Mouse (Mus musculus): Measurements from ENCODE around the gene Gm48552. TPM values are rescaled to one million over a fixed set of nuclear protein-coding genes. Genes with fewer than 3 reads are reported as not detected.

Gene Gm48552
- polyA plus RNA-seq, 1 experiment: 3.6 TPM

DNA sequence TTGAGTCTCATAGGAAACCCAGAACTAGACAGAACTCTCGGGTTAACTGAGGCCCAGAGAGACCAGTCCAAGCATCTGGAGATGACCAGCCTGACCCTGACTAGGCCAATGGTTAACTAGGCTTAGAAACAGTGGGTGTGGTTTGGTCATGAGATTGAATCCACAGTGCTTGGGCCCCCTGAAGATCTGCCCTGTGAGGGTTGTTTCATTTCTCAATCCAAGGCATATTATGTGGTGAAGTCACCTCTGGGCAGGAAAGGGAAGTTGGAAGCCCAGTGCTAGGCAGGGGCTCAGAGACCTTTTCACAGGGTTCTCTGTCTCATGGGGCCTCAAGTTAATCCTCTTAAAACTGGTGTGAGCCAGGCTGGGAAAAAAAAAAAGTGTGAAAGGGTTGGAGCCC lies 30.0 kb upstream of the Gm48552 start:
- Histone ChIP-seq H3K4me1 (ENCODE audit: control insufficient read depth, insufficient read depth, low read length) (peaks cover 9% of the 10 kb centered on the region; the same call in 1 of the 2 replicates), H3K4me3 (replicated peaks; ENCODE audit: extremely low read depth, low read depth, low read length) (no peak overlapping the region)
- 59% methylated on average over 1 of the region's 1 CpGs for WGBS
- no peak for DNase-seq
- no peak for TF ChIP-seq POLR2A (IDR thresholded peaks at IDR 0.05; ENCODE audit: borderline replicate concordance, extremely low read depth, low read depth, low read length)
- no peak for TF ChIP-seq CTCF (IDR thresholded peaks at IDR 0.05; ENCODE audit: insufficient read depth, low read length)

DNA sequence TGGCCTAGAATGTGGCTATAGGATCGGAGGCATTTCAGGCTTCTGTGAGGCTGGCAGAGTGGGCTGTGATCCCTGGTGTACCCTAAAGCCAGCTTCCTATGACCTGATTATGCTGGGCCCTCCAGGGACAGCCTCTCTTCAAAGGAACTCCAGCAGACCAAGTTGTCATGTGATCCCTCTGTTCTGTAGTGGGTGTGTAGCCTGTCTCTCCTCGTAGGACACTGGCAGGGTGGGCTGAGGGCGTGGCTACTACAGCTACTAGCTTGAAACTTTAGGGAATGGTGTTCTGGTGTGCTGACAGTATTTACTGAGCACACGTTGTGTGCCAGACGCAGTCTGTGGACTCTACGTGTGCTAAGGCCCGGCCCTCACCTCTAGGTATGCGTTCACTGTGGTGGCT lies 28.1 kb upstream of the Gm48552 start:
- Histone ChIP-seq H3K4me3 (replicated peaks; ENCODE audit: extremely low read depth, low read depth, low read length) (no peak overlapping the region), H3K4me1 (ENCODE audit: control insufficient read depth, insufficient read depth, low read length) (peaks cover 11% of the 10 kb centered on the region; the same call in 1 of the 2 replicates)
- WGBS: 68% methylated on average over 8 of the region's 8 CpGs
- no peak for DNase-seq
- TF ChIP-seq CTCF (IDR thresholded peaks at IDR 0.05; ENCODE audit: insufficient read depth, low read length) (no peak), POLR2A (IDR thresholded peaks at IDR 0.05; ENCODE audit: borderline replicate concordance, extremely low read depth, low read depth, low read length) (no peak)

DNA sequence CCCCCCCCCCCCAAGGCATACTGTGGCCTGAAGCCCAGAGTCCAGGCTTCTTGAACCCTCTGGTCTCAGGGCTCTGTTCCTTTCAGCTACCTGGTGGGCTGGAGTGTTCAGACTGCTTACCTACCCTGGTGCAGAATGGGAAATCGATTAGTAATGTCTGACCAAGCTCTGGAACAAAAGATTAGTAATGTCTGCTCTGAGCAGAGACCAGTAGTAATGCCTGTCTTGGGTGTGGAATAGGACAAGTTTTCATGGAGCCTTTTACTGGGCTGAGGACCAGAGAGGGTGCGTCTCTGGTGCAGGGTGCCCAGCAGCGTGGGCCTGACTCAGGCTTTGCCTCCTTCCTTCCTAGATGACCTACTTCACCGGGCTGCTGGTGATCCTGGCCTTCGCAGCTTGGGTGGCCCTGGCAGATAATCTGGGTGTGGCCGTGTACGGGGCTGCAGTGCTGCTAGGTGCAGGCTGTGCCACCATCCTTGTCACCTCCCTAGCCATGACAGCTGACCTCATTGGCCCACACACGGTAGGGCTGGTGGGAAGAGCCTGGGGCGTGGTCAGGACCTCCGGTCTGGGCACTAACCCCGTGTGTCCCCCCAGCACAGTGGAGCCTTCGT lies 26.4 kb upstream of the Gm48552 start:
- Histone ChIP-seq H3K4me3 (replicated peaks; ENCODE audit: extremely low read depth, low read depth, low read length) (no peak overlapping the region), H3K4me1 (ENCODE audit: control insufficient read depth, insufficient read depth, low read length) (peaks cover 11% of the 10 kb centered on the region; the same call in 1 of the 2 replicates)
- no peak for TF ChIP-seq CTCF (IDR thresholded peaks at IDR 0.05; ENCODE audit: insufficient read depth, low read length)
- no peak for TF ChIP-seq POLR2A (IDR thresholded peaks at IDR 0.05; ENCODE audit: borderline replicate concordance, extremely low read depth, low read depth, low read length)
- WGBS: 55% methylated on average over 12 of the region's 12 CpGs
- no peak for DNase-seq

DNA sequence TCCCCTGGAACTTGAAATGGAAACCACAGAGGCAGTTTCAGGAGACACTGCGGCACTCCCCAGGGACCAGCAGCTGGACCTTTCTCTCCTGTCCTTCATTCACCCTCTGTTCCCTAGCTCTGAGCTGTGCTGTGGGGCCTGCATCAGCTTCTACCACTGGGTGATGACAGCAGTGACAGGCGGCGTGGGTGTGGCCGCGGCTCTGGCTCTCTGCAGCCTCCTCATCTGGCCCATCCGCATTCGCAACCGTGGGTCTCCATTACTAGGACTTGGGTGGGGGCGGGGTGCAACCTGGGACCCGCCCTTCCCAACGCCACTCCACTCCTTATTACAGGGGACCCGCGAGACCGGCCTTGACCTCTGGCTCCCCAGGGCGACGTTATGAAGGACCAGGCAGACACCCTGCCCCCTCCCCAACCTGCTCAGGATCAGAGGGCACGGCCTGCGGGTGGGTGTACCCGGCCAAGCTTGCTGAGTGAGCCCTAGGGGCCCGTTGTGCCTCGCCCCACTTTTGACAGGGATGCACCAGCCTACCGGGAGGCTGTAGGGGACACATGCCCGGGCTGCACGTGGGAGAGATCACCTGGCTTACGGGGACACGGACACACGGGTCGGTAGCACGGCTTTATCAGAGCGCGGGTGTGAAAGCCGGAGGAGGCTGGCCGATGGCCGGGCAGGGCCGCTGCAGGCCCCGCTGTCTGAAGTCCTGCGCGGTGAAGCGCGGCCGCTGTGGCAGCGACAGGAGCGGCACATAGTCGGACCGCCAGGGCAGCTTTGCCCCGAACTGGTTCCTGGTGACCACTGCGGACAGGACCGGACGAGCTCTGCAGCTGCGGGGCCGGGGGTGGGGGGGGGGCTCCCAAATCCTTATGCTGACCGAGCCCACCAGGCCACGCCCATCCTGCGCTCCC lies 25.1 kb upstream of the Gm48552 start:
- Histone ChIP-seq H3K4me3 (replicated peaks; ENCODE audit: extremely low read depth, low read depth, low read length) (peak overlapping the region; percentile 7), H3K4me1 (ENCODE audit: control insufficient read depth, insufficient read depth, low read length) (peaks cover 6% of the 10 kb centered on the region; the same call in 1 of the 2 replicates)
- DNase-seq: no peak
- TF ChIP-seq POLR2A (IDR thresholded peaks at IDR 0.05; ENCODE audit: borderline replicate concordance, extremely low read depth, low read depth, low read length): no peak
- 40% methylated on average over 54 of the region's 54 CpGs for WGBS

DNA sequence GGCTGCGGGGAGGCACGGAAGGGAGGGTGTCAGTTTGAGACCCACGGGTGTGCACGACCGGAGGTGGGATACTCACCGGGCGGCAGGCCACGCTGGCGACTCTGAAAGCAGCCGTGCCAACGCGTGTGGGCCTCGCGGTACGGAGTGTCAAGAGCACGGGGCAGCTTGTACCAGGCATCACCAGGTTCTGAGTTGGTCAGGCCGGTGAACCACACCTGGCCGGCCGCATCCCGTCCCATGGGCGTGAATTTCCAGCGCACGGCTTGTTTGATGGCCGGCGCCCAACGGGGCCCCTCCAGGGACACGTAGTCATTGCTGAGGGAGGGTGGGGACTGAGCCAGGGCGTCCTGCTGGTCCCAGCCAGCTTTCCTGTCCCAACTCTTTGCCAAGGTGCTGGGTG lies 24.1 kb upstream of the Gm48552 start:
- 26% methylated on average over 28 of the region's 28 CpGs for WGBS
- peak overlapping the region; percentile 9 for H3K4me3 ChIP-seq (replicated peaks; ENCODE audit: extremely low read depth, low read depth, low read length)
- H3K4me1 ChIP-seq (ENCODE audit: control insufficient read depth, insufficient read depth, low read length): 0 out of 2 replicates have a peak, but pooled peaks cover 5% of the 10 kb centered on the region
- DNase-seq: no peak
- TF ChIP-seq CTCF (IDR thresholded peaks at IDR 0.05; ENCODE audit: insufficient read depth, low read length): no peak
- 0 out of 2 replicates have a peak, but pooled peaks have one; percentile 26 for TF ChIP-seq POLR2A (IDR thresholded peaks at IDR 0.05; ENCODE audit: borderline replicate concordance, extremely low read depth, low read depth, low read length)

DNA sequence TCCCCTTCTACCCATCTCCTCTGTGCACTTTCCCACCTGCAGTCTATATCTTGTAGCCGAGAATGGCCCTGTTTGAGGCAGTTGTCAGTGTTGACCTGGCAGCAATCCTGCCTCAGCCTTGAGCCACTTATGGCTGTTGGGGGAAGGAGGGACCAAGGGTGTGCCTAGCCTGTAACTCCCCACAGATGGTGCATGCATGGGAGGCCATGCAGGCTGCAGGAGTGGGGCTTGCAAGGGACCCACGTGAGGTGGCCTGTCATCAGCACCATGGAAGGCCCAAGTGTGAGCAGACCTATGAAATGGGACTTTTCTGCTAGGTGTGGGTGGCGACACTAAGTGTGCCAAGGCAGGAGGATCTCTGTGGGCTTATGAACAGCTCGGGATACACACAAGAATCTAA lies 23.7 kb upstream of the Gm48552 start:
- 50% methylated on average over 4 of the region's 4 CpGs for WGBS
- no peak for TF ChIP-seq CTCF (IDR thresholded peaks at IDR 0.05; ENCODE audit: insufficient read depth, low read length)
- TF ChIP-seq POLR2A (IDR thresholded peaks at IDR 0.05; ENCODE audit: borderline replicate concordance, extremely low read depth, low read depth, low read length): no peak
- 0 out of 2 replicates have a peak, but pooled peaks cover 5% of the 10 kb centered on the region for H3K4me1 ChIP-seq (ENCODE audit: control insufficient read depth, insufficient read depth, low read length)
- no peak overlapping the region for H3K4me3 ChIP-seq (replicated peaks; ENCODE audit: extremely low read depth, low read depth, low read length)
- DNase-seq: no peak

DNA sequence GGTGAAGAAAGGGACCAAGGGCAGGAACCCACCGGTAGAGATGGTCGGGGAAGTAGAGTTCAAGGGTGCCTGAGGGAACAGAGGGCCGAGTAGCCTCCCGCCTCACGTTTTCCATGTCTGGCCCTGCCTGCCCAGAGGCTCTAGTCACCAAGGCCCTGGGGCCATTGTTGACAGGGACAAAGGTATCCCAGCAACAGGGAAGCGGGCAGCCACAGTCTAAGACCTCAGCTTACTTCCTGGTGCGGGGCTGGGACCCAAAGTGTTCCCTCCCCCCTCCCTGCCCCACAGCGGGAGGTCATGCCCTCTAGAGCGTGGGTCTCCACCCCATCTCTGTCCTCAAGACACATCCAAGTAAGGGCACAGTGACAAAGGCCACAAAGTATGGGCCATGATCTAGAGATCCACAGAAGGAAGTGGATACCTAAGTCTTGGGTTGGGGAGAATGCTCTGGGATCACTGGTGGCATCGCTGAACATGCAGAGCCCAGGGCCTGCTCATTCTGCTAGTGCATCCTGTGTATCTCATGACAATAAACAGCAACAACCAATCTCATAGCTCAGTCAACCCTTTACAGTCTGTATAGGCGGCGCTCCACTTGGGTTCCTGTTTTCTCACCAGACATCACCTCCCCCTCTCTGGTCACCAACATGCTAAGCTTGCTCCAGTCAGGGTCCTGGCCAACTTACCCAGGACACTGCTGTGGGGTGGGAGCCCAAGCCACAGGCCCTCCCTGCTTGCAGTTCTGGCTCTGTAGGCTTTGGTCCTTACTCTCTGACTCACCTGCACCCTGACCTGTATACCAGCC lies 22.9 kb upstream of the Gm48552 start, which contains the start of gene 4930404N11Rik:
Gene 4930404N11Rik (minus strand): TSS at position 145 of the 805 bp plus-strand sequence.
- Histone ChIP-seq H3K4me3 (replicated peaks; ENCODE audit: extremely low read depth, low read depth, low read length) (peak within 1 kb of the TSS; percentile 9), H3K4me1 (ENCODE audit: control insufficient read depth, insufficient read depth, low read length) (0 out of 2 replicates have a peak, but pooled peaks cover 5% of the 10 kb centered on the region)
- 33% methylated on average over 12 of the region's 12 CpGs for WGBS
- TF ChIP-seq CTCF (IDR thresholded peaks at IDR 0.05; ENCODE audit: insufficient read depth, low read length): no peak
- TF ChIP-seq POLR2A (IDR thresholded peaks at IDR 0.05; ENCODE audit: borderline replicate concordance, extremely low read depth, low read depth, low read length): peak; percentile 42; the same call in 1 of the 2 replicates
- no peak for DNase-seq

DNA sequence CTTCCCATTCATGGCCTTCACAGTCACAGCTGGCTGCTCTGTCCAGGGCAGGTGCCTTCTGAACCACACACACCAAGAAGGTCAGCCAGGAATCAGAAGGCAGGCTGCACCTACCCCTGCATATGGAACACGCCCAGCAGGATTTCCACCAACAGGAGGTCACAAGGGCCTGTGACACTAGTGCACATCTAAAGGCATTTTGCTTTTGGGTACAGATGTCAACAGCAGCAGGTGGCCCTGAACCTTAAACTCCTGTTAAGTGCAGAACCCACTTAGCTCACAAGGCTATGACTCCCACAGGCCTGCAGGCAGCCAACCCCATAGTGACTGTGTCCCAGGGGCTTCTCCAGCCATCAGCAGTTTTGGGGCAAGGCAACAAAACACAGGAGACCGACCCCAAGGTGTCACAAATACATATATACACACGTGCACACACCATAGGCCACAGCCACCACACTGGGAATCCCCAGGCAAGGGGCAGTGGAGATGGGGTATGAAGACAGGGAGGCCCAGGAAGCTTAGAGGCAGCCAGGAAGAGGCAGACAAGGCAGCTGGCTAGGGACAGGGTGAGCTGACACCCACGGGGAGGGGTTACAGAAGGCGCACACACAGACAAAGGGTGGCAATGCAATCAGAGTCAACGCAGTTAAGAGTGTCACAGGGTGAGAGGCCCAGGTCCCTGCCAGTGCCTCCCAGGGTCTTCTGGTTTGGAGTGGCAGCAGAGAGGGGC lies 22.2 kb upstream of the Gm48552 start:
- DNase-seq: no peak
- no peak overlapping the region for H3K4me3 ChIP-seq (replicated peaks; ENCODE audit: extremely low read depth, low read depth, low read length)
- TF ChIP-seq CTCF (IDR thresholded peaks at IDR 0.05; ENCODE audit: insufficient read depth, low read length): no peak
- TF ChIP-seq POLR2A (IDR thresholded peaks at IDR 0.05; ENCODE audit: borderline replicate concordance, extremely low read depth, low read depth, low read length): peak; percentile 21; the same call in 1 of the 2 replicates
- 64% methylated on average over 6 of the region's 6 CpGs for WGBS
- H3K4me1 ChIP-seq (ENCODE audit: control insufficient read depth, insufficient read depth, low read length): 0 out of 2 replicates have a peak, but pooled peaks cover 5% of the 10 kb centered on the region

Measured in lung, adult 2 months (tissue).